Mouse (Mus musculus) left cerebral cortex, adult 11 months (tissue): ENCODE measurements around the gene Snd1.
A peak's percentile ranks its signal among the peaks of the same experiment; 100 is the strongest.

ENCODE experiments used
- DNase-seq: peaks from one replicate; pipeline ENCODE4 v3.0.0; 2022; ENCODE audit warnings: low spot score

The Snd1 gene

DNA sequence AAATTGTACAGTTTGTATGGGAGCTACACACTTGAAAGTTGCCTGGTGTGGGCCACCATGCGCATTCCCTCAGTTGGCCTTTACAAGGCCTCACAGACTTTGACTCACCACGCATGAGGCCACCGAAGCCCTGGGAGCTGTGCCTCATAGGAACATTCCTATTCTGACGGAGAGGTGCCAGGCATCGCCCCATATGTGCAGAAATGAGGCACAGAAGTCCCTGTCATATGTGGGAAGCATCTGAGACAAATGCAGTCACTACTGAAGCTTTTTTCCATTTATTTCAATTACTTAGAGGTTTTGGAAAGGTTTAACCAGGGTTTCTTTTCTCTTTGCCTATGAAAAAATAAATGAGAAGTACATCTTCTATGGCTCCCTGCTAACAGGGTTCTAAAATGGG, 278.3 kb downstream of the Snd1 start:
- DNase-seq = no peak

DNA sequence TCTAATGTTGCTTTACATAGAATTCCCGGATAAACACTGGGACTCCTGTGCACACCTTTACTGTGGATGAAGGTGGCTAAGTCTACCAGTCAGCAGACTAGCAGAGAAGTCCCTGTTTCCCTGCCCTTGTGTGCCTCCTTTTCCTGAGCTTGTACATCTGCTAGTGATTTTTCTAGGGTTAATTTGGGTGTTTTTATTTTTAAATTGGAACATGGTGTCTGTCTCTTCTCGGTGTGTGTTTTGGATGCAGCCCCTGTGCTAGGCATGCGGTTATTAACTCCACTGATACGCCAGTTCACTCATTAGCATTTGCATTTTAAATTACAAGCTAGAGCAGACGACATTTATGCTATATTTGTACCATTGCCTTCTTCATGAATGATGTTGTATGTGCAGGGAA, 278.7 kb downstream of the Snd1 start:
- no peak for DNase-seq

DNA sequence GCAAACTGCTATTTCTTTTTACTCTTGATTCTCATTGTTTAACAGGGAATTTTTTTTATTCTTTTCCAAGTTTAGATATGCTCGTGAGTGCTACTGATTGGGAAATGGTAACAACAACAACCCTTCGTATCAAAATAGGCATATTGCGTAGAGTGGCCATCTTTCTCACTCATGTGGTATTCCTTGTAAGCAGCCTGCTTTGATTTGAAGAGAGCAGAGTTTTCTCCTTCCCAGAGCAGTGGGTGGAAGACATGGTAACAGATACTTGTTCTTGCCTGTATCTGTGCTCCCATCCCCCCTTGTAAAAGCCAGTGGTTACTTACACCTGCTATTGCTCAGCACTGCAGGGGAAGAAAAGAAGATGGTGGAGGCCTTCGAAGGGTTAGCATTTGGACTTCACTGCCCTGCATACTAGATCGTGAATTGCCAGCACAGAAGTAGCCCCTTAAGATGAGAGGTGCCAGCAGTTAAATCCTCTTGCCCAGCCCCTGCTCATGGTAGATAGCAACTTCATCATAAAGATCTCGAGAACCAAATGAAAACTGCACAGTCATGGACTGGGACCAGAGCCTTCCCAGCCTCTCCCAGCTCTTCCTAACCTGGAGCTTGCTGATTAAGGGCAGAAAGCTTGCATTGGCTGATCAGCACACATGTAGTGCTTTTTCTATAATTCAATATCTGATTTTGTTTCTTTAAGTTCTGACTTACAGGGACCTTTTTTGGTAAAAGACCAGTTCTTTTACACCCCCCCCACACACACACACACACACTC, 279.4 kb downstream of the Snd1 start:
- no peak for DNase-seq

DNA sequence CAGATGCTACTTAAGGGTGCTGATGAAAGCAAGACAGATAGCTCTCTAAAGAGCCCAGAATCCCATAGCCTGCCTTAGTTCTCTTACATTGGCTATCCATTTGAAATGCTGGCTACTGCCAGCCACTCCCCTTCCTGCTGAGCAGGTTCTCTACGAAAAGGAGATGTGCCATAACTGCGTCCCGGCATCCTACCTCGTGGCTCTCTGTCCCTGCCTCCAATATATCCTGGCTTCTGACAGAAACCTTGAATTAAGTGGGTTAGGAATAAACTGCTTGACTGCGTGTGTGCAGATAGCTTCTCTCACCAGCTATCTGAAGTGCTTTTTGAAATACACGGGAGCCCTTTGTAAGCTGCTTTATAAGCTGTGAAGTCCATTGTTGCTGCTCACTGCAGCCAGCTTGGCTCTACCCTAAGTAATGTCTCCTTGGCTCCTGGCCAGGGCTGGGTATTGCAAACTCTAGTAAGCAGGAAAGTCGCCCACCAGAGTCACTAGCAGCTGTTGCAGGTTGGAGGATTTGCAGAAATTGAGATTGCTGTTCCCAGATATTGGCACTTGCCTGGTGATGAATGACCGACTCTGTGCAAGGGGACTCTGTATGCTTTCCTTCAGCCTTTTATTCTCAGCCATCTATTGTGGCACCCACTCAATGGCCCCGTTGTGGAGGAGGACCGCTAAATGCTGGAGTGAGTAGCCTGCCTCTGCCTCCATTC, 281.5 kb downstream of the Snd1 start:
- DNase-seq = no peak

DNA sequence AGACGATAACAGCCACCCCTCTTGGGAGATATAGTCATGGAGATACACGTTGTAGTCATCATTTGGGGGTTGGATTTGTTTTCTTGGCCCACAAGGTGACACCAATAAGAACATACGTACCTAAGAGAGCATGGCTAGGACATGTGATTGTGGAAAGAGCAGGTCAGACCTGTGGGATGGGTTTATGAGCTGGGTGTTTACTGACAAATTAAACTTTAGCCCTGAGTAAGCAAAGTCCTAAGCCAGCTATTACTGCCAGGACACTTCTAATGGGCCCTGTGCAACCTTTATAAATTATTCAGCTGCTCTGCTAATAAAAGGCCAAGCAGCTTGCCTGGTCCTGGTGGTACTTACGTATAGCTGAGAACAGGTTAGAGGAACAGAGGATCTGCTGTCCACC, 283.4 kb downstream of the Snd1 start:
- DNase-seq = no peak

DNA sequence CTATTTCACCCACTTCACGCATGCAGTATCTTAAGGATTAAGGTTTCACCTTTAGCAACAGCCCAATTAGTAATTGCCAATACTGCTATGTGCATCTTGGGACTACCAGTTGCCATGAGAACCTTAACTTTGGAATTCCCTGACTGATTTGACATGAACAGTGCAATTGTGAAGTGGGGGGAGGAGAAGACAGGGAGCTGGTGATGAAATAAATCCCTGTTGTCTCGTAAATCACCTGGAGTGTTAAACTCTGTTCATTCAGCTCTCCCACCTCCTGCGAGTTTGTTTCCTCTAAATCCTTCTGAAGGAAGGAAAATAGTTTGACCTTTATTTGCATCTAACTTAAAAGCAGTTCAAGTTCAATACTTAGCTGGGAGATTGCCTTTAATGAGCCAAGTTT, 286.8 kb downstream of the Snd1 start:
- no peak for DNase-seq

DNA sequence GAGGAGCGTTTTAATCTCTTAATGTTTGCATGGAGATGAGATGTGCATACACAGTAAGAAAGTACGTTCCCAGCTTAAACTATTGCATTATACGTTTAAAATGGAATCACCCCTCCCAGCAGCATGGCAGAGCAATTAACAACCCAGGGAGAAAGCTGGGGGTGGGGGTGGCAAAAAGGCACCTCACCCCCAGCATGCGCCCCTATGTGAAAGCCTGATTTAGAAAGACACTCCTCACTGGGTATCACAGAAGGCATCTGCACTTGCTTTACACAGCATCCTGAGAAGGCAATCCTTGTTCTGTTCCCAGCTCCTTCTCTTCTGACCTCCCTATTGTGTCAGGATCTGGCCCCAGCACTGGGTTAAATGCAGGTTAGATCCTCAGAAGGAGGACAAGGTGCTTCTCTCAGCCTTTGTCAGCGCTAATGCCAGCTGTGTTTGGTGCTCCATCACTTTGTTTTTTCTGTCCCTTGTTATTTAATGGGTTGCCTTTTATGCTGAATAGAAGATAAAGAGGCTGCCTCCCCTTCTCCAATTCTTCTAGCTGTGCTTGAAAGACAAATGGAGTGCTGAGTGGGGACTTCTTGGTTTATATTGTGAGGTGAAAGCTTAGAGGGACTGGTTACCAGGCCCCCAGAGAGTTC, 287.3 kb downstream of the Snd1 start:
- DNase-seq = no peak

DNA sequence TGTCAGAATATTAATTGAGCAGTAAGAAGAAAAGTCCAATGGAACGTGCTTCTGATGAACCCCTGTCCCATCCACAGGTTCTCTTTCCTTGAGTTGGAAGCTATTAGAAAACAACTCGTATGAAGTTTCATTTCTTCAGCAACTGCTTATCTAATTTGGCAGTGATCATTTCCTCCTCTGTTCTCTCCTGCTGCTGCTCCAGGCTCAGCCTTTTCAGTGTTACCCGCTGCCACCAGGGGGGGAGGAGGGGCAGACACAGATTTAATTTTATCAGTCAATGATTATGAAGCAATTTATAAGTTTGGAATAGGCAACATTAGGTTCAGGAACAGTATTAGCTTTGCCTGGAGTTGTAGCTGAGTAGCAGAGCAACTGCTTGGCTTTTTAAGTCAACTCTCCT, 291.7 kb downstream of the Snd1 start:
- DNase-seq = no peak

DNA sequence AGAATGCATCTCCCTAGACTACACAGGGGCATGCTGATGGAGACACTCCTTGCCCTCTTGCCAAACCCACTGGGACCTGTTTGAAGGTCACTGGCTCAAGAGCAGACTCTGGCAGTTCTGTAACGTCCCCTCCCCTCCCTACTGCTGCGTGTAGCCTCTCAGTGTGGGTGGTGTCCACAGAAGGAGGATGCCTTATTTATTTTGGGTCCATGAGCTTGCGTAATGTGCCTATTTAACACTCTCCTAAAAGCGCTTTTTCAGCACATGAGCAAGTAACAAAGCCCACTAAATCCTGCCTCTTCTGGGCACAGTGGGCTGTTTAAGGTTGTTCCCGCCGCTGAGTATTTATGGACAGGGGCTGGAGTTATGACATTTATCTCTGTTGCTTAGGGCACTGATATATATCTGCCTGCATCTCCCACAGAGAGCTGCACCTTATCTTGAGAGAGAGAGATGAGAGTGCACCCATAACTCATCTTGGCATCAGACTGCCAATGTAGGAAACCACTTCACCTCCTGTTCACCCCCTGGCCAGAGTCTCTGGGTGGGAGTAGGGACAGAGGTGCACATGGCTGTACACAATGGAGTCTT, 293.0 kb downstream of the Snd1 start:
- DNase-seq = no peak

DNA sequence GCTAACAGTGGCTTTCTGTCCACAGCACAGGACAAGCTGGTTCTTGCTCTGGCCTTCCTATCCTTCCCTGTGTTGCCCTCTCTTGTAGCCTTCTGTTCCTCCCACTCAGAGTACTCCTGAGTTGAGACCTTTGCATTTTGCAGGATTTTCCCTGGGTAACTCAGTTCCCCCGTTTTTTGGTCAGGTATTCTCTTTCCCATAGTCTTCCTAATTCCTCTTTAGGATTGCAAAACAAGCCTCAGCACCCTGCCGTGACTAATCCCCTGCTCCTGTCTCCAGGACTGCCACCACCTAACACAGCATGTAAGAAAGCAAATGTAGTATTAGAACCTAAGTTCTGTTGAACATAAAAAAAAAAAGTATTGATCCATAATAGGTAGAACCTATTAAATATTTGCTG, 296.4 kb downstream of the Snd1 start:
- no peak for DNase-seq

DNA sequence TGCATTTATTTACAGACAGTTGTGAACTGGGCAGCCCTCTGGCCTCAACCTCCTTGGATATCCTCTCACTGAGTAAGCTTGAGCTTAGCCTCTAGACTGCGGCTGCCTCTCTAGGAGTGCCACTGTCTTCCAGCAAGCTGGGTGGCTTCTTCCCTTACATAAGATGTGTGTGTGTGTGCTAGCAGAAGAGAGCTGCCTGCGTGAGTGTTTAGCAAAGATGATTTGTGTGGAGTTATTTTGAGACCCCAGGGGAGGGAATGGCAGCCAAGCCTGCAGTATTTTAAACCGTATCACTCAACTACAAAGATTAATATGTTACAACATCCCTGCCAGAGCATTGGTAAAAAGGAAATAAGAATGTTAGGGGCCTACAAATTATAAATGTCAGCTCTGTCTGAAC, 306.8 kb downstream of the Snd1 start:
- DNase-seq = peak; percentile 73

DNA sequence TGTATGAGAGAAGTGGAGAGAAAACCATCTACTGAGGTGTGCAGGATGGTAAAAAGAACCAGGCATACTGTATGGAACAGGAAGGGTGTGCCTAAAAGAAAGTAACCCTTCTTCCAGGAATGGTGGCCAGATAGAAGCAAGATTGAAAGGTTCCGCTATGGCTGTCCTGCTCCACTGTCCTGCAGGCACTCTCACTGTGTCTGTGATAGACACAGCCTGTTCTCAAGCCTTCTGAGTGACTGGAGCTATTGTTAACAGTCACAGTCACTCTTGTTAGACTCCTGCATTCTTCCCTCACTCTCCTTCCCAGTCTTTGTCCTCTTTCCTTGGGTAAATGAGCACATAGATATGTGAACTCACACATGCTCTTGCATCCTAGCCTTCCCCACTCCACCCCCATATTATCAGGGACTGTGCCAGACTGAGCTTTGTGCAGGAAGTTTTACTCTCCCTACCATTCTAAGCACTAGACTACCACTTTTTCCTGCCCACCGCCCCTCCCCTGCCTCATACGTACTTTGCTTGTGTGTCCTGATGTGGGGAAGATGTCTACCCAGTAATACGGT, 308.2 kb downstream of the Snd1 start:
- no peak for DNase-seq

DNA sequence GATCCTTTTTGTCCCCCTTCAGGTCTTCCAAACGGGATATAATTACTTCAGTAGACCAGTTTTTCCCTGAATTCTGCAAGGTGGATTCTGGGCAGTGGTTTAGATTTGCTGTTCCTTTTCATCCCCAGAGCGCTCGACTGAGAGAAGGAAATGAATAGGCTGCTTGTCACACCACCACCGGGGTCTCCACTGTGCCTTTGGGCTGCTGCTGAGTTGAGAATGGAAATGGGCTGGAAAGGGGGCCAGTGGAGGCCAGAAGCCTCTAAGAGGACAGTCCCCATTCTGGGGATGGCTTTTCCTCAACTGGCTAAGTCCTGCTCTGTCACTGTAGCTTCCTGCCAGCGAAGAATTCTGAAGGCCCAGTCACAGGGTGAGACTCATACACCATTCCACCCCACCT, 309.0 kb downstream of the Snd1 start:
- DNase-seq = no peak

DNA sequence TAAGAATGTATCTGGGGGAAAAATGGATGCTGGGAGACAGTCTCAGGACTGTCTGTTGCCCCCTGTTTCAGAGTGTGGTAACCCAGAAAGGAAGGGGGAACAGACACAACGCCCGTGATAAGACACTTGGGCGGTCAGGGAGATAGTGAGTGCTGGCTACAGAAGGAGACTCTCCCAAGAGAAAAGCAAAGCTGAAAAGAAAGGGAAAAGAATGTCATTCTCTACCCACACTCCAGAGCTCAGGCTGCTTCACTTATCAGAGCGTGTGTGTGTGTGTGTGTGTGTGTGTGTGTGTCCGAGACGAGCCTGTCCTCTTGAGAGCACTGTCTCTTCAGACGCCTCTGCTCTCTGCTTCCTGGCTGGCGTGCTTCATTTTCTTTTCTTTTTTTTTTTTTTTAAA, 310.8 kb downstream of the Snd1 start:
- no peak for DNase-seq

DNA sequence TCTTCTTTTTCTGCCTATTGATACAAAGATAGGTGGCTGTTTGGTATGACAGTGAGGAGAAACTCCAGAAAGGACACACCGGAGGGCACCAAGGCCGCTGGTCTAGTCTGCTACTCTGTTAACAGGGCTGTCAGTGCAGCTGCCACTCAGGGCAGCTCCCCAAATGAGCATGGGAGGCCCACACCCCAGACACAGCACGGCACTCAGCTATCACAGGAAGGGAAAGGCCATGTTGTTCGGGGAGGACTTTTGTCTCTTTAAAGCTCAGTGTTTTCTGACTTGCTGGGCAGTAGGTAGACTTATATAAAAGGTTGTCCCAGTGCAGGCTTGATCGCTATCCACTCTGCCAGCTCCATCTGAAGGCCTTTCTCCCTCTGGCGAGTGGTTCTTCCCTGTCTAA, 312.2 kb downstream of the Snd1 start:
- no peak for DNase-seq

DNA sequence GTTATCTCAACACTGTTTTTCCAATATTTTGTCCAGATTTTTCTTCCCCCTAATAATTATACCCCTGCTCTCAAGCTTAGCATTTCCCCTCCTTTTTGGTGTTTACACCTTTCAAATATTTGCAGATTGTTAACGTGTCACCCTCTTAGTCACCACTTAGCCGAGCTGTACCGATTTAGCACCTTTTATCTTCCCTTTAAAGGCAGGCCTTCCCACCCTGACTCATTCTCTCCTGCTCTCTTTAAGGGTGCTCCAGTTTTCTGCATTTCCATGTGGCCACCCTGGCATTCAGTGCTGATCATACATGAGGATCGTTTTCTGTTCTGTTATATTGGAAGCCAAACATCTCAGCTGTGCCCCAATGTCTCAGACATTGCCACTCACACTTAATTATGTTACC, 314.7 kb downstream of the Snd1 start:
- DNase-seq = no peak

DNA sequence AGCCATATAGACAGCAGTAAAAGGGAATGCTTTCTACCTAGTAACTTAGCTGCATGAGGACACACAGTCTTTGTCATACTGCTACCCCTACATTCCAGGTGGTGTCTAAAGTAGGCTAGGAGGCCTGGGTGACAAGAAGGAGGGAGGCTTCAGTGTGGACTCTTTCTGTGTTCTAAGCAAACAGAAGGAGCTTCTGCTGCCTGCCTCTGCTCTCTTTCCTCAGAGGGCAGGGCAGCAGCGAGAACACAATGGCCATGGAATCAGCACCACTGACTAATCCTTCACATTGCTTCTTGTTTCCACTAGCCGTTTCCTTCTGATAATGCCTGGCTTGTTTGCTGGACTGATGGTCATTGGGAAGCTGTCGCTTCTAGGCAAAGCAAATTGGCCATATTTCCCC, 316.2 kb downstream of the Snd1 start:
- no peak for DNase-seq

DNA sequence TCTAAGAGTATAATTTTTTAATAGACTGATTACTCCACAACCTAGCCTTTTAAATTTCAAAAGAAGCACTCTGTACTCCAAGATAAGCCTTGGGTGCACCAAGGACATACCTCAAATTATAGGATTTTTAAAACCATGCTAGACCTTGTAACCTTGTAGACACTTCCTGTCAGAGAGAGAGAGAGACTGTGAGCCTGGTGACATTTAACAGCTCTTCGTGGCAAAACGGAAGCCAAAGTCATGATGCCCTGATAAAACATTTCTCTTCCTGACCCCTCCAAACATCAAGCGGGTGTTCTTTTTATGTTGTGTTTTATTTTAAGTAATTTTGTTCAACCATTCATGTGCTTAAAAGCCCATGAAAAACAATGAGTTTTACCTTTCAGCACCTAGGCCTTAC, 316.9 kb downstream of the Snd1 start:
- DNase-seq = no peak

DNA sequence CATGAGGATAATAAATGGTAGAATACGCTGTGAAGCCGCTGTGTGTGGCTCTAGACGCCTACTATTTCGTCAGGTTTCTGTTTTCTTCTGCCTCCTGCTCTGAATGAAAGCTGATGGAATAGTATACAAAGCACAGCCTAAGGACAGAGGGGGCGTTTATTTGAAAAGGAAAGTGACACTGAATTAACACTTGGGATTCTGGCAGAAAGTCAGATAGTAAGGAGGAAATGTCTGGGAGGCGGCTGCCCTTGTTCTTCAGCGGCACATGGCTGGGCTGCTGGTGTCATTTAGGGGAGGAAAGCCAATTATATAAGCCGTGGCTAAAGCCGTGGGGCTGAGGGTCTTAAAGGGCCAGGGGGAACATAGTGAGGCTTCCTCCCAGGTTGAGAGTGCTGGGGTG, 320.4 kb downstream of the Snd1 start:
- no peak for DNase-seq

DNA sequence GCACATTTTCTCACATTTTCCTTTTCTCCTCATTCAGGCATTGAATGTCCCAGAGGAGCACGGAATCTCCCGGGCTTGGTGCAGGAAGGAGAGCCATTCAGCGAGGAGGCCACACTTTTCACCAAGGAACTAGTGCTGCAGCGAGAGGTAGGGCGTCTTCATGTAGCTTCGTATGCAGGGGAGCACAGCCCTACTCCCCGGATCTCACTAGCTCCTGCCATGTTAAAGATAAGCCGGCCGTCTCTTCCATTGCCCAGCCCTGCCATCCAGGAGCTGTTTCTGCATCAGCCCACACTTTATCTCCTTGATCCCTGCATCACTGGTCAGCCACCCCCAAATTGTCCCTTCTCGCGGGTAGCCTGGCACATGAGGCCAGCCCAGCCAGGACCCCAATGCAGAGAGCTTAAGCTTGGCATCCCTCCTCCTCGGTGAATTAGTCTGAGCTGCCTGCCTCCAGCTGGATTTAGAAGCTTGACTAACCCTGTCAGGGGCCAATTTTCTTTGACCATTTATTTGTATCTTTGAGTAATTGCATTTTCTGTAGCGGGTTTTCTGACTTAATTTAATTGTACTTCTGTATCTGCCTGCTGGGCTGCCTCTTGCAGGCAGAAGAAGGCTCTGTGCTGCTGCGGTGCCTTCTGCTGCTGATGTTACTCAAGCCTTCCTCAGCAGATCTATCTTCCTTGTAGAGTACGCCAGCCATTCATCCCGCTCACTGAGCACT, 321.0 kb downstream of the Snd1 start:
- no peak for DNase-seq

DNA sequence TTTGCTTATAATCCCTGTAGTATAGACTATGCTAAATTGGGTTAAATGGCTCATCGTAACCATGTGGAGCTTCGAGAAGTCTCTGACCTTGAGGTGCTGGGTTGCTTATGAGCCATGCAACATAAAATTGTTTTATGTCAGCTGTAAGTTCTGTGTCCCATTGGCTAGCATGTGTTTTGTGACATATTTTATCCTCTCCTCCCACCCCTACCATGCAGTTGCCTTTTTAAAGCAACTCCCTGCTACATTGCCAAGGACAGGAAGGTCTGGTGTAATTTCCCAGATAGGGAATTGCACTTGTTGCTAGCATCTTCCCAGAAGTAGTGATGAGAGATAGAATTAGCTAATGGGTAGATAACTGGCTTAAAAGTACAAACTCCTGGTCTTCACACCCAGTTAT, 324.9 kb downstream of the Snd1 start:
- no peak for DNase-seq

DNA sequence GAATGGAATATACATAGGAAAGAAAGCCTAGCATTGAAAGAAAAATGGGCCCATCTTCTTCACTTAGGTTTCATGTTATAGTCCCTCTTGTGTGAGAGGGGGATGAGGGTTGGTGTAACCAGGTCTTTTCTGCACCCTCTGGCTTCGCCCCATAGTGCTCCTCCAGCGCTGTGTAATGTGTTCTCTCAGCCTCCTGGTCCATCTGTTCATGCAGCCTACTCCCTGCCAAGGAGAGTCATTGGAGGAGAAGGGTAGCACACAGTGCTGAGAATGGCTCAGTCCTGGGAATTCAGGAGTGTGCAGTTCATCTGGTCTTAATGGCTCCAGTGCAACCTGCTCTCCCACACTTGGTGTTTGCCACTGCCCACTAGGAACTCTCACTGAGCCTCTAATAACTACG, 326.0 kb downstream of the Snd1 start:
- DNase-seq = no peak
